Mouse (Mus musculus): ENCODE data around the gene Flvcr1. TPM values are rescaled to one million over a fixed set of nuclear protein-coding genes. Genes with fewer than 3 reads are reported as not detected.

Gene Flvcr1
- total and polyA plus RNA-seq, 3 experiments: 37.5 to 86.8 (median 47.9) TPM

- in situ Hi-C loops (cut with MboI; ENCODE audit: low pct_ligation_motif_present, low pct_unique_long_range_greater_than_20kb, low sequenced_read_pairs): no loop called here
- no peak overlapping the region for H3K4me3 ChIP-seq (replicated peaks in 1 of 3; ENCODE audit: low read depth in 2 of 3, low read length in 2 of 3, poor library complexity in 1 of 3)
- peaks cover 19 to 50% of the 10 kb centered on the region in 2 experiments for H3K4me1 ChIP-seq (ENCODE audit: control insufficient read depth in 1 of 2, insufficient read depth in 2 of 2)
- peaks cover 24% of the 10 kb centered on the region for H3K79me2 ChIP-seq (replicated peaks; ENCODE audit: control insufficient read depth, extremely low read depth, insufficient read depth, poor library complexity, severe bottlenecking)
- peaks cover 67 to 97% of the 10 kb centered on the region in 2 experiments for H3K36me3 ChIP-seq (replicated peaks in 1 of 2; ENCODE audit: control insufficient read depth in 1 of 2, insufficient read depth in 1 of 2, low read length in 1 of 2)
- no peak overlapping the region for H3K9ac ChIP-seq (ENCODE audit: insufficient read depth, low read depth)
- TF ChIP-seq EP300 (IDR thresholded peaks at IDR 0.05; ENCODE audit: low read length) (no peak), USF2 (conservative IDR thresholded peaks at IDR 0.05; ENCODE audit: low read depth, low read length) (no peak)
- H3K4me2 ChIP-seq (ENCODE audit: insufficient read depth, low read depth, poor library complexity, severe bottlenecking): no peak overlapping the region
- no peaks in the 10 kb centered on the region for H3K27me3 ChIP-seq (replicated peaks)
- H3K9me3 ChIP-seq (replicated peaks; ENCODE audit: low read length): no peaks in the 10 kb centered on the region
- dilution Hi-C loops (cut with MboI; ENCODE audit: extremely low pct_ligation_motif_present, extremely low pct_unique_long_range_greater_than_20kb, low sequenced_read_pairs): no loop called here
- DNase-seq (ENCODE audit: extremely low read depth): no peak
- H3K27ac ChIP-seq (ENCODE audit: insufficient read depth, low read depth): no peak overlapping the region
Observed at GRCm38 (mm10) chr1:191070259-191070658, 44.3 kb upstream of the Flvcr1 start.

GRCm38 (mm10) chr1:191068377-191068776 is 42.4 kb upstream of the Flvcr1 start:
- Histone ChIP-seq H3K9me3 (replicated peaks; ENCODE audit: low read length) (no peaks in the 10 kb centered on the region), H3K9ac (ENCODE audit: insufficient read depth, low read depth) (no peak overlapping the region), H3K36me3 (replicated peaks in 1 of 2; ENCODE audit: control insufficient read depth in 1 of 2, insufficient read depth in 1 of 2, low read length in 1 of 2) (peaks cover 64 to 85% of the 10 kb centered on the region in 2 experiments), H3K4me2 (ENCODE audit: insufficient read depth, low read depth, poor library complexity, severe bottlenecking) (no peak overlapping the region), H3K27me3 (replicated peaks) (no peaks in the 10 kb centered on the region), H3K27ac (ENCODE audit: insufficient read depth, low read depth) (no peak overlapping the region), H3K79me2 (replicated peaks; ENCODE audit: control insufficient read depth, extremely low read depth, insufficient read depth, poor library complexity, severe bottlenecking) (peaks cover 34% of the 10 kb centered on the region), H3K4me3 (replicated peaks in 1 of 3; ENCODE audit: low read depth in 2 of 3, low read length in 2 of 3, poor library complexity in 1 of 3) (no peak overlapping the region), H3K4me1 (ENCODE audit: control insufficient read depth in 1 of 2, insufficient read depth in 2 of 2) (peaks cover 16 to 51% of the 10 kb centered on the region in 2 experiments)
- dilution Hi-C loops (cut with MboI; ENCODE audit: extremely low pct_ligation_motif_present, extremely low pct_unique_long_range_greater_than_20kb, low sequenced_read_pairs) (no loop called here), in situ Hi-C loops (cut with MboI; ENCODE audit: low pct_ligation_motif_present, low pct_unique_long_range_greater_than_20kb, low sequenced_read_pairs) (no loop called here)
- TF ChIP-seq MAFK (IDR thresholded peaks at IDR 0.05; ENCODE audit: insufficient replicate concordance, low read length) (no peak), PAX5 (IDR thresholded peaks at IDR 0.05; ENCODE audit: low read length) (no peak), MAZ (IDR thresholded peaks at IDR 0.05; ENCODE audit: low read depth, low read length) (no peak), SMC3 (IDR thresholded peaks at IDR 0.05; ENCODE audit: low read depth, low read length) (peak; percentile 23; the same call in 1 of the 2 replicates), RAD21 (IDR thresholded peaks at IDR 0.05; ENCODE audit: low read depth, low read length) (peak; percentile 24), CTCF (conservative IDR thresholded peaks at IDR 0.05 in 1 of 2, IDR thresholded peaks at IDR 0.05 in 1 of 2; ENCODE audit: low read depth in 2 of 2, low read length in 2 of 2) (peak in 1 of 2 experiments; percentile 55; a peak in 2 of 4 replicates)
- DNase-seq (ENCODE audit: extremely low read depth): no peak

- DNase-seq (ENCODE audit: extremely low read depth): peak; percentile 58
- peaks cover 41 to 56% of the 10 kb centered on the region in 2 experiments for H3K36me3 ChIP-seq (replicated peaks in 1 of 2; ENCODE audit: control insufficient read depth in 1 of 2, insufficient read depth in 1 of 2, low read length in 1 of 2)
- dilution Hi-C loops (cut with MboI; ENCODE audit: extremely low pct_ligation_motif_present, extremely low pct_unique_long_range_greater_than_20kb, low sequenced_read_pairs): no loop called here
- no peak overlapping the region for H3K9ac ChIP-seq (ENCODE audit: insufficient read depth, low read depth)
- no peak for TF ChIP-seq CTCF (conservative IDR thresholded peaks at IDR 0.05 in 1 of 2, IDR thresholded peaks at IDR 0.05 in 1 of 2; ENCODE audit: low read depth in 2 of 2, low read length in 2 of 2)
- TF ChIP-seq PAX5 (IDR thresholded peaks at IDR 0.05; ENCODE audit: low read length): no peak
- TF ChIP-seq SIN3A (IDR thresholded peaks at IDR 0.05; ENCODE audit: low read length): 0 out of 2 replicates have a peak, but pooled peaks have one; percentile 21
- TF ChIP-seq TCF12 (IDR thresholded peaks at IDR 0.05; ENCODE audit: low read depth, low read length): no peak
- peak overlapping the region in 1 of 3 experiments; percentile 8 for H3K4me3 ChIP-seq (replicated peaks in 1 of 3; ENCODE audit: low read depth in 2 of 3, low read length in 2 of 3, poor library complexity in 1 of 3)
- no peak overlapping the region for H3K27ac ChIP-seq (ENCODE audit: insufficient read depth, low read depth)
- in situ Hi-C loops (cut with MboI; ENCODE audit: low pct_ligation_motif_present, low pct_unique_long_range_greater_than_20kb, low sequenced_read_pairs): no loop called here
- H3K9me3 ChIP-seq (replicated peaks; ENCODE audit: low read length): no peaks in the 10 kb centered on the region
- peaks cover 39% of the 10 kb centered on the region for H3K79me2 ChIP-seq (replicated peaks; ENCODE audit: control insufficient read depth, extremely low read depth, insufficient read depth, poor library complexity, severe bottlenecking)
- peaks cover 9 to 38% of the 10 kb centered on the region in 2 experiments for H3K4me1 ChIP-seq (ENCODE audit: control insufficient read depth in 1 of 2, insufficient read depth in 2 of 2)
- H3K27me3 ChIP-seq (replicated peaks): no peaks in the 10 kb centered on the region
- peak overlapping the region; percentile 34; the same call in 1 of the 2 replicates for H3K4me2 ChIP-seq (ENCODE audit: insufficient read depth, low read depth, poor library complexity, severe bottlenecking)
Observed at GRCm38 (mm10) chr1:191065188-191065587, 39.2 kb upstream of the Flvcr1 start.
